Mouse (Mus musculus) left cerebral cortex, adult 2 months (tissue): ENCODE data around the gene Hist1h2ad. TPM values are rescaled to one million over a fixed set of nuclear protein-coding genes. Genes with fewer than 3 reads are reported as not detected.
A peak's percentile ranks its signal among the peaks of the same experiment; 100 is the strongest.
"Not testable (repeated sequence)": the region's sequence is repeated elsewhere in the genome, so short reads cannot be mapped to it uniquely, and the experiment has no call there.

ENCODE experiments used
- DNase-seq, 2 experiments: peaks; one replicate each; pipeline ENCODE4 v3.0.0; 2021 to 2022; ENCODE audit warnings: low spot score in 2 of 2, mixed read lengths in 1 of 2; ENCODE audit errors: extremely low spot score in 1 of 2
- H3K27ac ChIP-seq: fragments of 200-600 bp; 2 replicates; pipeline ENCODE4 v1.8.1; 2022
- H3K4me3 ChIP-seq: fragments of 200-600 bp; 2 replicates; pipeline ENCODE4 v1.8.1; 2022
- CTCF ChIP-seq: fragments of 200-600 bp; IDR thresholded peaks from 2 replicates; pipeline ENCODE4 v1.8.1; 2022; ENCODE audit warnings: antibody characterized with exemption, mild to moderate bottlenecking, moderate library complexity
- intact Hi-C: fragments of 180-260 bp; cut with DNase I; formaldehyde crosslinking; loops from one replicate; pipeline ENCODE4 v1.15.1; 2025
- total RNA-seq, 2 experiments: library from RNA; stranded (reverse); gene quantifications; 2 replicates each; pipeline ENCODE4 v1.2.3; 2021

Gene Hist1h2ad
- total RNA-seq, 2 experiments from 2014 or later = 3.8 to 9.0 TPM

DNA sequence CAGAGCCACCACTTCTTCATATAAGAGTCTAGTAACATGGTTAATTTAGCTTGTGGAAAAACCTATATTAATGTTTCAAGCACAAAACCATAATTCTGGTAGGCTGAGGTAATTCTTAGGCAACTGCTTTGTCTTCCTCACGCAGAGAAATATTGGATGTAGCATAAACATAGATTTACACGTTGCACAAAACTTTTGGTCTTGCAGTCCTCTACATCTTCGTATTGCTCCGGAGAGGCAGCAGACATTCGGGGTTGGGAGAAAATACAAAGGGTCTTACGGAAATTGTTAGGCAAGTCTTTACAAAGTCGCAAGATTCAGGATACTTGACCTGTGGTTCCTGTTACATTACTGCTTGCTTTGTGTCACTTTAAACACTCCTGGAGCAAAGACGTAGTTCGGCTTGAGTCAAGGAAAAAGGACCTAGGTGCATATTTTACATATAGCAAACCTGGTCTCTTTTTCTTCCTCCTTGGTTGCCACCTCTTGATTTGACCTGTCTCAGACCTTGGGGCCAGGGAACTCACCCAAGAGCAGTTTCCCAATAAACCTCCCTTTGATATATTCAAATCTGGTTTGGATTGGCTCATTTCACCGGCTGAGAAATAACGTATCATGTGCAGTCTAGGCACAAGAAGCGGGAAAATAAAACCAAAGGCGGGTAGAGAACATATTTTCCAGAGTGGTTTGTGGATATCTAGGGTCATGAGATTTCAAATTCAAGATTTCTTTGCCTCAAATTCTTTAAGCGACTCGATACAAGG lies 39.6 kb upstream of the Hist1h2ad start:
- no peak for TF ChIP-seq CTCF
- DNase-seq = no peak

DNA sequence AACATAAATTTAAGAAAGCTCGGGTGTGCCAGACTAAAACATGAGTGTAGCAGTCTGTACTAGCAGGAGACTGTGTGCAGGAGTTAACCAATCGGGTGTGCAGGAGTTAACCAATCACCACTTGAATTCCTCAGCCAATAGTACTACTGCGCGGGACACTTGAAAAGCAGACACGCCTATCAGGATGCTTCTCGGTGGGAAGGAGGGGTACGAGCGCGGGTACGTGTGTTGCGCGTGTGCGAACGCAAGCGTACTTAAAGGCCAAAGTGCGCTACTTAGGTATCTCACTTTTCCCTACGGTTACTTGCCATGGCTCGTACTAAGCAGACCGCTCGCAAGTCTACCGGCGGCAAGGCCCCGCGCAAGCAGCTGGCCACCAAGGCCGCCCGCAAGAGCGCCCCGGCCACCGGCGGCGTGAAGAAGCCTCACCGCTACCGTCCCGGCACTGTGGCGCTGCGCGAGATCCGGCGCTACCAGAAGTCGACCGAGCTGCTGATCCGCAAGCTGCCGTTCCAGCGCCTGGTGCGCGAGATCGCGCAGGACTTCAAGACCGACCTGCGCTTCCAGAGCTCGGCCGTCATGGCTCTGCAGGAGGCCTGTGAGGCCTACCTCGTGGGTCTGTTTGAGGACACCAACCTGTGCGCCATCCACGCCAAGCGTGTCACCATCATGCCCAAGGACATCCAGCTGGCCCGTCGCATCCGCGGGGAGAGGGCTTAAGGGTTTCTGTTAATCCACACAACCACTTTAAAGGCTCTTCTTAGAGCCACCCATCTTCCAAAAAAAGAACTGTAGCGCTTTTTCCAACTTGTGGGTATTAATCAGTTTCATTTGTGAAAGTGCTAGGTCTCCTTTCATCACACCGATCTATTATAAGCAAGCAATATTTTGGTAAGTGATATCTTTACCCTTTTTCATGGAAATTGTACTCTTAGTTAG lies 38.8 kb upstream of the Hist1h2ad start, which contains the start of gene Hist1h3g:
Gene Hist1h3g (plus strand): TSS at position 286 of the 939 bp plus-strand sequence.
- DNase-seq = peak; percentile 86 to 87
- peak within 1 kb of the TSS; percentile 48 for H3K4me3 ChIP-seq
- not testable (repeated sequence) for H3K27ac ChIP-seq
- peak; percentile 4; the same call in 1 of the 2 replicates for TF ChIP-seq CTCF
- intact Hi-C loops = loop anchor here (10.0 kb wide), 1 partner anchor 1711 kb away; no protein-coding TSS in a partner anchor

More for the DNA sequence above, 39.6 kb upstream of the Hist1h2ad start:
- Histone ChIP-seq H3K27ac (no peak overlapping the region), H3K4me3 (peak overlapping the region; percentile 48)
- intact Hi-C loops = loop anchor here (5.0 to 10.0 kb wide), 6 partner anchors 38 to 1822 kb away; partner anchors contain the start of genes Hist1h2ac, Hist1h2ad, Hist1h2ae and Hist1h2ag

DNA sequence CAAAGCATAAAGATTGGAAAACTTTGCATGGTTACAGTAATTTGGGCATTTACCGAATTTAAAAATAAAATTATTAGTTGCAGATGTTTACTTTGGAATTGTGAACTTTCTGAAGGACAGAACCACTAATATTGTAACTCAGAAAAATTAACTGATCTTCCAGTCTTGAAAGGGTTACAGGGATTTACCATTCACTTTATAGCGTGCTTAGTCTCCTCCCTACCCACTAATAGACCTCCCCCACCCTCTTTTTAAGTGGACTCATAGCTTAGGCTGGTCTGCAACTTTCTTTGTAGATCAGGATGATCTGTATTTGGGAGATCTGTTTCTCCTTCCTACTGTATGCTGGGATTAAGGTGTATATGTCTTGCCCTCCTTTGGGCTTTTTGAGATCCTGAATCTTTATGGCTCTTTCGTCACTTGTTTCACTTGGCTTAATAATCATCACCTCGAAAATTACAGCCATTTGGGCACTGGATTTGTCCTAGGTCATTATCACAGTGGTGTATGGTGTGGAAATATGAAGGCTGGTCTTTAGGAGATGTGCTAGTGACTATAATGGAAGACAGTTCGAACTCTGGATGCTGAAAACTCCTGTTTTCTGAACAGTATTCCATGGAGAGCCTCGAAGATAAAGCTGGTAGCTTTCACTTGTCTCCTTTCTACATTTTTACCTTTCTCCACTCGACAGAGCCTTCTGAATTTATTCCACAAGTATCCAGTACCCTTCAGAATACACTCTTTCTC lies 37.9 kb upstream of the Hist1h2ad start:
- TF ChIP-seq CTCF = no peak
- intact Hi-C loops = loop anchor here (10.0 kb wide), 1 partner anchor 1711 kb away; no protein-coding TSS in a partner anchor
- H3K4me3 ChIP-seq = no peak overlapping the region
- no peak overlapping the region for H3K27ac ChIP-seq
- no peak for DNase-seq

DNA sequence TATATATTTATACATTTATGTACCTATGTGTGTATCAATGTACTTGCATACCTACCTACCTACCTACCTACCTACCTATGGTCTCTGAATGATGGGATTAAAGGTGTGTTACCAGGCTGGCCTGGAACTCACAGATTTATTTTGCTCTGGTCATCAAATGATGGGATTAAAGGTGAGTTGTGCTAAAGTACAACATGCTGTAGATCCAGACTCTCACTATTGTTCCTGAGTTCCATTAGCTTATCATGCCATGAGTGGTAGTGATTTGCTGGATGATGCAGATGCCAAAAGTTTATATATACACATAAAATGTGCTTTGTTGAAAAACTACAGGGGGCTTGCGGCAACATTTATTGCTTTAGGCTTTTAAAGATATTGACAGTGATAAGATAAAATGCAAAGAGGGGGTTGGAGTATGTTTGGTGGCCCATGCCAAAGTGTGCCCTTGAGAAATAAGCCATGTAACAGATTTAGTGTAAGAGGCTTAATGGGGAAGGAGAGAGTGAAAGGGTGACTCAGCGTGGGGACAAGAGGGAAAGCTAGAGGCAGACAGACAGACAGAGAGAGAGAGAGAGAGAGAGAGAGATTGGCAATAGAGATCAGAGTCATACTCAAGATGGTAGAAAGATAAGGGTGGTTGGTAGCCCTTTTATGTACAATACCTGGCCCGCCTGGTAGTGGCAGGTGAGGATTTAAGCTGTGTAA lies 37.0 kb upstream of the Hist1h2ad start:
- intact Hi-C loops = loop anchor here (10.0 kb wide), 1 partner anchor 1712 kb away; no protein-coding TSS in a partner anchor
- Histone ChIP-seq H3K27ac (no peak overlapping the region), H3K4me3 (no peak overlapping the region)
- DNase-seq = no peak
- no peak for TF ChIP-seq CTCF

DNA sequence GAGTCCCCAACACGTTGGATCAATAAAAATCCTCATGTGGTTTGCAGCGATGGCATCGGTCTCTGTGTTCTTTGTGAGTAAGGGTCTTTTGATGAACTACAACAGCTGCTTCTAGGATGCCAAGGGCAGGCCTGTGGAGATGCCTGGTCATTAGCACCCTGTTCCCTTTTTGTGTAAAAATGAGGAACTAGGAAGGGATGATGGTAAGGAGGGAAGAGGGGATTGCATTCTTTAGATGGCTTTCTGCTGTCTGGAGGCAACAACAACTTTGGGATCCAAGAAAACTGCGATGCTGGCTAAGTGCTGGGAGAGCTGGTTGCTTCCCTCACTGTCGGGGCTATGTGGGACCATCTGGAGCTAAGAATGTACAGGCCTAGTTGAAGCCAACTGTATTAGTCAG lies 35.9 kb upstream of the Hist1h2ad start:
- intact Hi-C loops = loop anchor here (10.0 kb wide), 1 partner anchor 1713 kb away; no protein-coding TSS in a partner anchor
- TF ChIP-seq CTCF = no peak
- Histone ChIP-seq H3K27ac (no peak overlapping the region), H3K4me3 (no peak overlapping the region)
- no peak for DNase-seq

DNA sequence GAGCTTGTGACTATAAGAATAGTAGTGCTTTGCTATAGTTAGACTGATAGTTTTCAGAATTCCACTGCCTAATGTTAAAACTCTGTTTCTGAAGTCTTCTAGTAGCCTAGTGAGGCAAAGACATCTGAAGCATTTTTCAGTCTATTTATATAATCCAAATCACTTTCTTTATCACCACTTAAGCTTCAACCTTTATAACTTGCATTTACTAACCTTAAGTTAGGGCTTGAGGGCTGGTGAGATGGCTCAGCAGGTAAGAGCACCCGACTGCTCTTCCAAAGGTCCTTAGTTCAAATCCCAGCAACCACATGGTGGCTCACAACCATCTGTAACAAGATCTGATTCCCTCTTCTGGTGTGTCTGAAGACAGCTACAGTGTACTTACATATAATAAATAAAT lies 34.4 kb upstream of the Hist1h2ad start:
- intact Hi-C loops = loop anchor here (10.0 kb wide), 1 partner anchor 1715 kb away; no protein-coding TSS in a partner anchor
- DNase-seq, H3K27ac ChIP-seq, H3K4me3 ChIP-seq: not testable (repeated sequence)

DNA sequence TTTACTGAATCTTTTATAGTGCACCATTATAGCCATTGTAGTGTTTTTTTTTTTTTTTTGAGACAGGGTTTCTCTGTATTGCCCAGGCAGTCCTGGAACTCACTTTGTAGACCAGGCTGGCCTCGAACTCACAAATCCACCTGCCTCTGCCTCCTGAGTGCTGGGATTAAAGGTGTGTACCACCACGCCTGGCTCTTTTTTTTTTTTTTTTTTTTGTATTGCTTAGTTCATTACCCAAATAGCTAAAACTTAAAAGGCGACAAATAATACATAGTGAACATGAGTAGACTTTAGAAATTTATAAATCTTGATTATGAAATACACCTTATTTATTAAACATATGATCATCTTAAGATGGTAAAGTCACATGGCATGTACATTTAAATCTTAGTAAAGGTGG lies 32.7 kb upstream of the Hist1h2ad start:
- Histone ChIP-seq H3K27ac (no peak overlapping the region), H3K4me3 (no peak overlapping the region)
- intact Hi-C loops = no loop called here
- DNase-seq = no peak
- no peak for TF ChIP-seq CTCF

DNA sequence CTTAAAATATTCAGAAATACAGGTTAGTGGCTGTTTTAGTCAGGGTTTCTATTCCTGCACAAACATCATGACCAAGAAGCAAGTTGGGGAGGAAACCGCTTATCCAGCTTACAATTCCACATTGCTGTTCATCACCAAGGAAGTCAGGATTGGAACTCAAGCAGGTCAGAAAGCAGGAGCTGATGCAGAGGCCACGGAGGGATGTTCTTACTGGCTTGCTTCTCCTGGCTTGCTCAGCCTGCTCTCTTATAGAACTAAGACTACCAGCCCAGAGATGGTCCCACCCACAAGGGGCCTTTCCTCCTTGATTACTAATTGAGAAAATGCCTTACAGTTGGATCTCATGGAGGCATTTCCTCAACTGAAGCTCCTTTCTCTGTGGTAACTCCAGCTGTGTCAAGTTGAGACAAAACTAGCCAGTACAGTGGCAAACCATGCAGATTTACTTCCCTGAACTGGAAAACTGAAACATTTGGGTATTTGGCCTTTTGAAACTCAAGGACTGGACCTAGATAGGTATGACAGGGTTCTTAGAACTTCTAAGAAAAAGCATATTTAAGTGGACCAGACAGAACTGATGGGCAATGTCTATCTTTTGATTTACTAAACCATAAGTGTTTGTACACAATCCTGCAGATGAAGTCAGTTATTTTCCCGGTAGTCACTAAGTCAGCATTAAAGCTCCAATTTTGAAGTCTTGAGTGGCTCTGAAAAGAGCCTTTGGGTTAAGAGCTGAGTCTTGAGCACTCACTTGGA lies 31.8 kb upstream of the Hist1h2ad start:
- H3K27ac ChIP-seq, DNase-seq, intact Hi-C loops: not testable (repeated sequence)
- H3K4me3 ChIP-seq = peak overlapping the region; percentile 63

DNA sequence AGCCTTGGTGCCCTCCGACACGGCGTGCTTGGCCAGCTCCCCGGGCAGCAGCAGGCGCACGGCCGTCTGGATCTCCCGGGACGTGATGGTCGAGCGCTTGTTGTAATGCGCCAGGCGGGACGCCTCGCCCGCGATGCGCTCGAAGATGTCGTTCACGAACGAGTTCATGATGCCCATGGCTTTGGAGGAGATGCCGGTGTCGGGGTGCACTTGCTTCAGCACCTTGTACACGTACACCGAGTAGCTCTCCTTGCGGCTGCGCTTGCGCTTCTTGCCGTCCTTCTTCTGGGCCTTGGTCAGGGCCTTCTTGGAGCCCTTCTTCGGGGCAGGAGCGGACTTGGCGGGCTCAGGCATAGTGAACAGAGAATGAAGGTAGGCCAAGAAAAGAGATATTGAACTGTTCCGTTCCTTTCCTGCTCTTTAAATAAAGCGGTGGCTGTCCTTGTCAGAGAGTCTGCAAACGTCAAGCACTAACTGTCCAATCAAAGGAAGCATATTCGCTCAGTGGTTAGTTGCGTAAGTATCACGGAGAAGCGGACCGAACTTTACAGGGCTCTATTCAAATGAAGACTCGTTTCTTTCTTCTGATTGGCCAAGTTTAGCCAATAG lies 31.1 kb upstream of the Hist1h2ad start, which contains the start of gene Hist1h2bh:
Gene Hist1h2bh (minus strand): TSS at position 394 of the 609 bp plus-strand sequence.
- H3K4me3 ChIP-seq = peak within 1 kb of the TSS; percentile 63
- peak within 1 kb of the TSS; percentile 68 for H3K27ac ChIP-seq
- intact Hi-C loops = not testable (repeated sequence)
- peak; percentile 48 to 61 for DNase-seq
